Mouse (Mus musculus): ENCODE data around the gene Kalrn. TPM values are rescaled to one million over a fixed set of nuclear protein-coding genes. Genes with fewer than 3 reads are reported as not detected.

Kalrn gene
- polyA plus RNA-seq, 1 experiment, result 309 TPM

GRCm38 (mm10) chr16:34134628-34135027, 438.7 kb downstream of the Kalrn start:
- TF ChIP-seq FLI1 (IDR thresholded peaks at IDR 0.05; ENCODE audit: low read length) (no peak), GATA1 (IDR thresholded peaks at IDR 0.05; ENCODE audit: borderline replicate concordance, low read length) (no peak)

GRCm38 (mm10) chr16:34125595-34125994, 447.7 kb downstream of the Kalrn start:
- Histone ChIP-seq H3K36me3 (replicated peaks; ENCODE audit: low read length) (no peaks in the 10 kb centered on the region), H3K4me1 (peaks cover 25% of the 10 kb centered on the region), H3K4me3 (replicated peaks) (peak overlapping the region; percentile 7), H3K9me3 (no peaks in the 10 kb centered on the region), H3K27me3 (replicated peaks) (peaks cover 71% of the 10 kb centered on the region)
- TF ChIP-seq FLI1 (IDR thresholded peaks at IDR 0.05; ENCODE audit: low read length) (no peak), GATA1 (IDR thresholded peaks at IDR 0.05; ENCODE audit: borderline replicate concordance, low read length) (no peak)

More at GRCm38 (mm10) chr16:34134628-34135027, 438.7 kb downstream of the Kalrn start:
- H3K4me1 ChIP-seq, result no peaks in the 10 kb centered on the region
- H3K36me3 ChIP-seq (replicated peaks; ENCODE audit: low read length), result no peaks in the 10 kb centered on the region
- no peak overlapping the region for H3K4me3 ChIP-seq (replicated peaks)
- H3K9me3 ChIP-seq, result 0 out of 2 replicates have a peak, but pooled peaks cover 9% of the 10 kb centered on the region
- peaks cover 39% of the 10 kb centered on the region for H3K27me3 ChIP-seq (replicated peaks)

GRCm38 (mm10) chr16:34122486-34122885, 450.8 kb downstream of the Kalrn start:
- peaks cover 59% of the 10 kb centered on the region for H3K27me3 ChIP-seq (replicated peaks)
- TF ChIP-seq FLI1 (IDR thresholded peaks at IDR 0.05; ENCODE audit: low read length) (no peak), GATA1 (IDR thresholded peaks at IDR 0.05; ENCODE audit: borderline replicate concordance, low read length) (no peak)
- H3K4me1 ChIP-seq, result peaks cover 42% of the 10 kb centered on the region
- H3K9me3 ChIP-seq, result no peaks in the 10 kb centered on the region
- H3K36me3 ChIP-seq (replicated peaks; ENCODE audit: low read length), result no peaks in the 10 kb centered on the region
- no peak overlapping the region for H3K4me3 ChIP-seq (replicated peaks)

GRCm38 (mm10) chr16:34121288-34121687, 452.0 kb downstream of the Kalrn start:
- TF ChIP-seq FLI1 (IDR thresholded peaks at IDR 0.05; ENCODE audit: low read length) (no peak), GATA1 (IDR thresholded peaks at IDR 0.05; ENCODE audit: borderline replicate concordance, low read length) (no peak)
- Histone ChIP-seq H3K4me3 (replicated peaks) (peak overlapping the region; percentile 74), H3K4me1 (peaks cover 50% of the 10 kb centered on the region), H3K27me3 (replicated peaks) (peaks cover 58% of the 10 kb centered on the region), H3K36me3 (replicated peaks; ENCODE audit: low read length) (no peaks in the 10 kb centered on the region), H3K9me3 (no peaks in the 10 kb centered on the region)

GRCm38 (mm10) chr16:34120801-34121201, 452.5 kb downstream of the Kalrn start:
- no peak for TF ChIP-seq GATA1 (IDR thresholded peaks at IDR 0.05; ENCODE audit: borderline replicate concordance, low read length)
- TF ChIP-seq FLI1 (IDR thresholded peaks at IDR 0.05; ENCODE audit: low read length), result no peak
- Histone ChIP-seq H3K4me1 (peaks cover 52% of the 10 kb centered on the region), H3K4me3 (replicated peaks) (peak overlapping the region; percentile 74), H3K27me3 (replicated peaks) (peaks cover 58% of the 10 kb centered on the region), H3K36me3 (replicated peaks; ENCODE audit: low read length) (no peaks in the 10 kb centered on the region), H3K9me3 (no peaks in the 10 kb centered on the region)

- Histone ChIP-seq H3K9me3 (no peaks in the 10 kb centered on the region), H3K4me3 (replicated peaks) (no peak overlapping the region), H3K4me1 (peaks cover 51% of the 10 kb centered on the region), H3K36me3 (replicated peaks; ENCODE audit: low read length) (no peaks in the 10 kb centered on the region), H3K27me3 (replicated peaks) (peaks cover 56% of the 10 kb centered on the region)
- no peak for TF ChIP-seq FLI1 (IDR thresholded peaks at IDR 0.05; ENCODE audit: low read length)
- no peak for TF ChIP-seq GATA1 (IDR thresholded peaks at IDR 0.05; ENCODE audit: borderline replicate concordance, low read length)
Observed at GRCm38 (mm10) chr16:34119844-34120243, 453.5 kb downstream of the Kalrn start.

GRCm38 (mm10) chr16:34119370-34119769, 454.0 kb downstream of the Kalrn start:
- Histone ChIP-seq H3K27me3 (replicated peaks) (peaks cover 53% of the 10 kb centered on the region), H3K9me3 (no peaks in the 10 kb centered on the region), H3K4me3 (replicated peaks) (no peak overlapping the region)

GRCm38 (mm10) chr16:34114665-34115064, 458.7 kb downstream of the Kalrn start:
- peaks cover 74% of the 10 kb centered on the region for H3K4me1 ChIP-seq
- TF ChIP-seq GATA1 (IDR thresholded peaks at IDR 0.05; ENCODE audit: borderline replicate concordance, low read length) (no peak), FLI1 (IDR thresholded peaks at IDR 0.05; ENCODE audit: low read length) (no peak)
- H3K9me3 ChIP-seq, result no peaks in the 10 kb centered on the region
- H3K4me3 ChIP-seq (replicated peaks), result no peak overlapping the region
- no peaks in the 10 kb centered on the region for H3K36me3 ChIP-seq (replicated peaks; ENCODE audit: low read length)
- peaks cover 26% of the 10 kb centered on the region for H3K27me3 ChIP-seq (replicated peaks)

More at GRCm38 (mm10) chr16:34119370-34119769, 454.0 kb downstream of the Kalrn start:
- Histone ChIP-seq H3K36me3 (replicated peaks; ENCODE audit: low read length) (no peaks in the 10 kb centered on the region), H3K4me1 (peaks cover 53% of the 10 kb centered on the region)
- TF ChIP-seq GATA1 (IDR thresholded peaks at IDR 0.05; ENCODE audit: borderline replicate concordance, low read length) (no peak), FLI1 (IDR thresholded peaks at IDR 0.05; ENCODE audit: low read length) (no peak)

GRCm38 (mm10) chr16:34113150-34113549, 460.2 kb downstream of the Kalrn start:
- H3K36me3 ChIP-seq (replicated peaks; ENCODE audit: low read length), result no peaks in the 10 kb centered on the region
- H3K4me3 ChIP-seq (replicated peaks), result no peak overlapping the region
- no peaks in the 10 kb centered on the region for H3K9me3 ChIP-seq
- H3K4me1 ChIP-seq, result peaks cover 84% of the 10 kb centered on the region
- no peak for TF ChIP-seq GATA1 (IDR thresholded peaks at IDR 0.05; ENCODE audit: borderline replicate concordance, low read length)
- no peak for TF ChIP-seq FLI1 (IDR thresholded peaks at IDR 0.05; ENCODE audit: low read length)
- H3K27me3 ChIP-seq (replicated peaks), result peaks cover 17% of the 10 kb centered on the region

GRCm38 (mm10) chr16:34112490-34112889, 460.8 kb downstream of the Kalrn start:
- no peak for TF ChIP-seq GATA1 (IDR thresholded peaks at IDR 0.05; ENCODE audit: borderline replicate concordance, low read length)
- no peak for TF ChIP-seq FLI1 (IDR thresholded peaks at IDR 0.05; ENCODE audit: low read length)
- H3K4me3 ChIP-seq (replicated peaks), result no peak overlapping the region
- peaks cover 14% of the 10 kb centered on the region for H3K27me3 ChIP-seq (replicated peaks)
- no peaks in the 10 kb centered on the region for H3K36me3 ChIP-seq (replicated peaks; ENCODE audit: low read length)
- peaks cover 87% of the 10 kb centered on the region for H3K4me1 ChIP-seq
- no peaks in the 10 kb centered on the region for H3K9me3 ChIP-seq

Data from megakaryocyte, embryonic 14.5 days (primary cell).